Mouse (Mus musculus) neural tube, embryonic 11.5 days (tissue): ENCODE data around the gene Mcpt8. TPM values are rescaled to one million over a fixed set of nuclear protein-coding genes. Genes with fewer than 3 reads are reported as not detected.
"Not testable (repeated sequence)": the region's sequence is repeated elsewhere in the genome, so short reads cannot be mapped to it uniquely, and the experiment has no call there.

Experiments used
- ATAC-seq: fragments of 200-750 bp; cut with Nextera tagmentation; 2 replicates; pipeline ENCODE4 v1.8.0; 2017; ENCODE audit warnings: moderate number of reproducible peaks, mild to moderate bottlenecking, moderate TSS enrichment, moderate library complexity; ENCODE audit not compliant: insufficient read depth, low FRiP score, low TSS enrichment
- DNase-seq: peaks from one replicate; pipeline ENCODE4 v3.0.0-alpha.2; 2015; ENCODE audit warnings: low spot score
- H3K27ac ChIP-seq: fragments of 300-500 bp; sonication (generic); 2 replicates; pipeline ENCODE4 v1.5.1; 2014; ENCODE audit warnings: low read depth, mild to moderate bottlenecking, low read length
- H3K27me3 ChIP-seq: fragments of 300-500 bp; sonication (generic); 2 replicates; pipeline ENCODE4 v1.6.1; 2014; ENCODE audit warnings: mild to moderate bottlenecking, low read length, mixed read lengths; ENCODE audit not compliant: control insufficient read depth, insufficient read depth
- H3K36me3 ChIP-seq: fragments of 300-500 bp; sonication (generic); 2 replicates; pipeline ENCODE4 v1.6.1; 2014; ENCODE audit warnings: mild to moderate bottlenecking, low read length, moderate library complexity, mixed read lengths; ENCODE audit not compliant: control insufficient read depth, insufficient read depth
- H3K4me1 ChIP-seq: fragments of 300-500 bp; sonication (generic); 2 replicates; pipeline ENCODE4 v1.6.1; 2014; ENCODE audit warnings: low read length, mixed read lengths; ENCODE audit not compliant: control insufficient read depth, insufficient read depth
- H3K4me2 ChIP-seq: fragments of 300-500 bp; sonication (generic); 2 replicates; pipeline ENCODE4 v1.6.1; 2014; ENCODE audit warnings: low read depth, mild to moderate bottlenecking, moderate library complexity
- H3K4me3 ChIP-seq: fragments of 300-500 bp; sonication (generic); 2 replicates; pipeline ENCODE4 v1.5.1; 2014; ENCODE audit warnings: low read depth, low read length
- H3K9ac ChIP-seq: fragments of 300-500 bp; sonication (generic); 2 replicates; pipeline ENCODE4 v1.6.1; 2014; ENCODE audit warnings: mild to moderate bottlenecking, low read length
- H3K9me3 ChIP-seq: fragments of 300-500 bp; sonication (generic); 2 replicates; pipeline ENCODE4 v1.6.1; 2016; ENCODE audit warnings: low read length; ENCODE audit not compliant: control insufficient read depth
- WGBS: fragments of 180-500 bp; shearing (Covaris S2); extraction: QIAGEN DNeasy Blood & Tissue Kit; methylation state at CpG from one replicate; pipeline ENCODE4 v1.1.7; 2014; 5-methylcytosine and 5-hydroxymethylcytosine counted together
- microRNA-seq: library from miRNA; unstranded; fragments of <30 nt; microRNA quantifications from one replicate; pipeline ENCODE4, GENCODE M21; 2016
- polyA plus RNA-seq: library from polyadenylated mRNA; unstranded; fragments of >200 nt; fragmentation: Nextera tagmentation; extraction: Ambion mirVana; gene quantifications from 2 replicates; pipeline ENCODE4 v1.2.1, GENCODE M21; 2014

Mcpt8 gene
- polyA plus RNA-seq, 1 experiment from 2014 or later = not detected

- Histone ChIP-seq H3K4me2 (no peak overlapping the region), H3K9me3 (no peaks in the 10 kb centered on the region), H3K27me3 (no peaks in the 10 kb centered on the region), H3K4me1 (no peaks in the 10 kb centered on the region), H3K9ac (no peak overlapping the region), H3K4me3 (no peak overlapping the region), H3K36me3 (no peaks in the 10 kb centered on the region), H3K27ac (no peak overlapping the region)
- DNase-seq (no peak), ATAC-seq (no peak)
- 82% methylated on average over 3 of the region's 3 CpGs for WGBS
These were observed 29.7 kb downstream of the Mcpt8 start for GRCm38 (mm10) chr14:56055408-56055807.

- not testable (repeated sequence) for H3K4me1 ChIP-seq, H3K27me3 ChIP-seq, H3K27ac ChIP-seq, H3K36me3 ChIP-seq, H3K4me2 ChIP-seq, DNase-seq, H3K9me3 ChIP-seq, ATAC-seq, H3K4me3 ChIP-seq, H3K9ac ChIP-seq
- WGBS = 84% methylated on average over 1 of the region's 1 CpGs
These were observed 43.3 kb downstream of the Mcpt8 start, which contains the start of gene Mcpt2 for GRCm38 (mm10) chr14:56041792-56042191. Gene Mcpt2, plus strand, starts transcription at chr14:56042041.

GRCm38 (mm10) chr14:56034433-56034832 lies 50.6 kb downstream of the Mcpt8 start:
- H3K27me3 ChIP-seq = no peaks in the 10 kb centered on the region
- no peak overlapping the region for H3K27ac ChIP-seq
- H3K4me1 ChIP-seq = no peaks in the 10 kb centered on the region
- no peak overlapping the region for H3K4me2 ChIP-seq
- WGBS = 91% methylated on average over 2 of the region's 2 CpGs
- no peak for DNase-seq
- no peak for ATAC-seq
- H3K9me3 ChIP-seq = no peaks in the 10 kb centered on the region
- H3K9ac ChIP-seq = no peak overlapping the region
- no peak overlapping the region for H3K4me3 ChIP-seq
- H3K36me3 ChIP-seq = no peaks in the 10 kb centered on the region

Small RNA genes lying within 50 kb of the gene (microRNA-seq; reads per million reads assigned to microRNA genes)
- not detected for gene Mir6949

Other genes with a start within 250 kb of the Mcpt8 start
- 15.1 and 16.0 TPM in 2 replicates for gene Nynrin, start 231.3 kb downstream of the Mcpt8 start, polyA plus RNA-seq
- 0.13 and 0.22 TPM in 2 replicates for gene Cbln3, start 200.9 kb downstream of the Mcpt8 start, polyA plus RNA-seq
- 11.8 and 13.0 TPM in 2 replicates for gene Khnyn, start 200.3 kb downstream of the Mcpt8 start, polyA plus RNA-seq
- 45.7 and 52.6 TPM in 2 replicates for gene Sdr39u1, start 185.0 kb downstream of the Mcpt8 start, polyA plus RNA-seq
- not detected in 2 replicates for gene Cma1, start 140.6 kb downstream of the Mcpt8 start, polyA plus RNA-seq
- gene Cma2, start 134.3 kb downstream of the Mcpt8 start, polyA plus RNA-seq = not detected in 2 replicates
- gene Mcpt1, start 67.3 kb downstream of the Mcpt8 start, polyA plus RNA-seq = not detected in 2 replicates
- not detected in 2 replicates for gene Mcpt9, start 54.8 kb downstream of the Mcpt8 start, polyA plus RNA-seq
- not detected in 2 replicates for gene Mcpt2, start 43.2 kb downstream of the Mcpt8 start, polyA plus RNA-seq
- not detected in 2 replicates for gene Mcpt4, start 23.0 kb downstream of the Mcpt8 start, polyA plus RNA-seq
- not detected in 2 replicates for gene Ctsg, start 17.3 kb upstream of the Mcpt8 start, polyA plus RNA-seq
- not detected in 2 replicates for gene Gzme, start 35.4 kb upstream of the Mcpt8 start, polyA plus RNA-seq
- gene Gzmd, start 47.3 kb upstream of the Mcpt8 start, polyA plus RNA-seq = not detected in 2 replicates
- gene Gzmg, start 74.3 kb upstream of the Mcpt8 start, polyA plus RNA-seq = not detected in 2 replicates
- not detected in 2 replicates for gene Gzmn, start 89.3 kb upstream of the Mcpt8 start, polyA plus RNA-seq
- not detected in 2 replicates for gene Gzmf, start 126.1 kb upstream of the Mcpt8 start, polyA plus RNA-seq
- 0.36 TPM in 1 of 2 replicates, not detected in the other for gene Gzmc, start 149.4 kb upstream of the Mcpt8 start, polyA plus RNA-seq
- not detected in 2 replicates for gene Gzmb, start 177.0 kb upstream of the Mcpt8 start, polyA plus RNA-seq